Mouse (Mus musculus) bone marrow, adult 2 months (tissue): Measurements from ENCODE around the gene Ttc38.

Source experiments
- CTCF ChIP-seq: fragments of 200-500 bp; IDR thresholded peaks from 2 replicates; pipeline ENCODE4 v1.5.1; 2011; ENCODE audit warnings: low read length, control low read depth; ENCODE audit not compliant: control insufficient read depth, insufficient read depth
- POLR2A ChIP-seq: fragments of 200-500 bp; IDR thresholded peaks from 2 replicates; pipeline ENCODE4 v1.6.1; 2011; ENCODE audit warnings: low read depth, mild to moderate bottlenecking, control low read depth, low read length, borderline replicate concordance; ENCODE audit not compliant: control insufficient read depth

GRCm38 (mm10) chr15:85840983-85841382, 8.9 kb downstream of the Ttc38 start:
- TF ChIP-seq CTCF (peak; percentile 37), POLR2A (no peak)
